Mouse (Mus musculus): ENCODE results near the gene Adcy1. TPM values are rescaled to one million over a fixed set of nuclear protein-coding genes. Genes with fewer than 3 reads are reported as not detected.

Adcy1 gene
- total RNA-seq, 2 experiments from 2014 or later: not detected

GRCm38 (mm10) chr11:7173664-7174063 is 110.4 kb downstream of the Adcy1 start:
- ATAC-seq (replicated peaks; ENCODE audit: poor library complexity, severe bottlenecking): no peak

DNA sequence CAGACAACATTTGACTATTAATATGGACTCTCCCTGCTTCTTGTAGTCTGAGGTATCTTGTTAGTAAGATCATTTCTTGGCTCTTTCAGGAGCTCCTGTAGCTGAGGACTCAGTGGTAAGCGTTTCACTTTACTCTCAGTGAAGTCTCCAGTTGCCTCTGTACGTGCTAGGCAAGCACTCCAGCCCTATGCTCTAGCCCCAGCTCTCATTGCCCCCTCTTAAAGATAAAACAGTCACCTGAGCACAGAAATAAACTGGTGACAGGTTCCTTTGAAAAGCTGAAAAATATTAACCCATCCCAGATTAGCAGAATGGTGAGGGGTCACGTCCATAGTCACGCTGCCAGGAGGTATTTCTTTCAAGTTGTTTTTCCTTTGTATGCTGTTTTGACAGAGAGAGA is 115.4 kb downstream of the Adcy1 start:
- ATAC-seq (replicated peaks; ENCODE audit: poor library complexity, severe bottlenecking): no peak

- ATAC-seq (replicated peaks; ENCODE audit: poor library complexity, severe bottlenecking): no peak
Measured at GRCm38 (mm10) chr11:7179276-7179675, 116.0 kb downstream of the Adcy1 start.

DNA sequence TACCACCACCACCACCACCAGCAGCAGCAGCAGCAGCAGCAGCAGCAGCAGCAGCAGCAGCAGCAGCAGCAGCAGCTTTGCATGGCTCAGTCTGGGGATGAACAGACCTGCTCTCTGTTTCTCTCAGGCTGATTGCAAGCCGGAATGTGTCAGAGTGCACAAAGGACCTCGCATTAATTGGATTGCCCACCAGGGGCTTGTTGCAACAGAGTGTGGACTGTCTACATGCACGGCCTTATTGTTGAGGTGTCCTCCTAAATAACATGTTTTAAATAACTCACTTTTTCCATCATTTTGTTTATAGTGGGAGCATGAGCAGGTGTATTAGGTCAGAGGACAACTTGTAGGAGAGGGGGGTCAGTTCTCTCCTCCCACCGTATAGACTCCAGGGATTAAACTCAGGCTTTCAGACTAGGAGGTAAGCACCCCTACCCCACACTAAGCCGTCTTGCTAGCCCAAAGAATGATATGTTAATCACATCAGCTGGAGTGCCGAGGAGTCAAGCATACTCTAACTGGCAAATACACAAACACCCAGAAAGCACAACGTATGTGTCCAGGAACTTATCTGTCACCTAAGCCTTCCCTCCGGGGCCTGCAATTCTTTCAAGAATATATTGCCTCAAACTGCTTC is 119.2 kb downstream of the Adcy1 start:
- no peak for ATAC-seq (replicated peaks; ENCODE audit: poor library complexity, severe bottlenecking)

- ATAC-seq (replicated peaks; ENCODE audit: poor library complexity, severe bottlenecking): no peak
Measured at GRCm38 (mm10) chr11:7184420-7184819, 121.1 kb downstream of the Adcy1 start.

GRCm38 (mm10) chr11:7187472-7187871 is 124.2 kb downstream of the Adcy1 start:
- no peak for ATAC-seq (replicated peaks; ENCODE audit: poor library complexity, severe bottlenecking)

- no peak for ATAC-seq (replicated peaks; ENCODE audit: poor library complexity, severe bottlenecking)
Measured at GRCm38 (mm10) chr11:7188469-7188868, 125.2 kb downstream of the Adcy1 start, which contains the start of gene Gm11985. TSS of gene Gm11985 (minus strand) at chr11:7188569.

DNA sequence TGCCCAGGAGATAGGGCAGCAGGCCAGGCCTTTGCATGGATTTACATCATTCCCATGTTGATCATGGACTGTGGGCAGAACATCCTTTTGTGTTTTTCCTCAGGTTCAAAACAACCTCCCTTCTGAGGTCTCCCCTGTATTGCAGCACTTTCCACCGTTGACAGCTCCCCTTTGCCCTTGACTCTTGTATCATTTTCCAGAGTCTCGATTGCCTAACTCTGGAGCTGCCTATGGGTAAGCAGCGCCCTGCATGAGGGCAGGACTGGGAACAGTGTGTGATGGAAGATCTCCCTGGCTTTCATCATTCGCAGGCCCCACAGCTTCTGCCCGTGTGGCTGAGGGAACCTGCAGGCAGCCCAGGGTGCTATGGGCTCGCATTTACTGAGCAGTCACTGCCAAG is 129.4 kb downstream of the Adcy1 start:
- ATAC-seq (replicated peaks; ENCODE audit: poor library complexity, severe bottlenecking): no peak

DNA sequence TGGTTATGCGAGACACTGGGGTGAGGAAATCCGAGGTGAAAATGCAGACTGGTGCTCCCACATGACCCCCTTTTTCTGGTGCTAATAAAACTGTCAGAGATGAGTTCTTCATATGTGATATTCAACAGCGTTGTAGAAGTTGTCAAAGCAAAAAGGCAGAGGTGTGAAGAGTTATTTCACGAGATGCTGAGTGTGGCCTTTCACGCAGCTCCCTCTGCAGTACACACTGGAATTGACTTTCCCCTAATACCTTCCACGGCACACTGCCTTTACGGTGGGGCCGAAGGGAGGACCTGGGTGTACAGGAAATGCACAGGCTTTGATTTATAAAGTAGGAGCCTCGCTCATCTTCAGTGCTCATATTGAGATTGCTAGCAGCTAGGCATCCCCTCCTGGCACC is 129.8 kb downstream of the Adcy1 start:
- ATAC-seq (replicated peaks; ENCODE audit: poor library complexity, severe bottlenecking): no peak

DNA sequence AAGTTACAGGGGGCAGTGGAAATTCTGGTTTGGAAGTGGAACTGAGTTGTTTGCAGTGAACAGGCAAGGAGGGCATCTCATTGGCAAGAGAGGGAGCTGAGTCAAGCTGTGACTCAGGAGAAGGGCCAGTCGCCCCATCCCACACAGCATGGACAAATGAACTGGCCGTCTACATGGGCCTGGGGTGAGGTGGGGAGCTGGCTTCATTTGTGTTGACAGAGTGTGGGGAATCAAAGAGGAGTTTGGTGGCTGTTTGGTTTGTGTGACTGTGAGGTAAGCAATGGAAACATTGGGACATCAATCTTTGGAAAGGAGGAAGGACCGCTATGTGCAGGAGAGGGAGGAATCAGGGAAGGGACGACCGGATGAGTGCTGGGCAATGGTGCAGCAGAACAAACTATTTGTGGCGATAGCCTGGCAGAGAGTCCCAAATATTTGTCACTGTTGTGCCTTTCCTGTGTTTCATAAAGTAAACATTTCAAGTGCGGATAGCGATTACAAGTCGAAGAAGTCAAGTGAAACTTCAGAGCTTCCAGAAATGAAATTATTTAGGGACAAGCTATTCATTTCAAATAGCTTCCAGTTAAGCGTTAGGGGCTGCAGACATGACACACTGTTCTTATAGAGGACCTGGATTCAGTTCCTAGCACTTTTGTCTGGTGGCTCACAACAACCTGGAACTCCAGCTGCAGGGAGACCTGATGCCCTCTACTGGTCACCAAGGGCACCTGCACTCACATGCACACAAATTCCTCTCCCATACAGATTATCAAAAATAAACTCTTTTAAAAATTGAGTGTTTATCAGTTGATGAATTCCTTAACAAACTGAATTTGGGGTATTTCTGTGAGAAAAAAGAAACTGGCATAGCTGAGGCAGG is 131.4 kb downstream of the Adcy1 start:
- ATAC-seq (replicated peaks; ENCODE audit: poor library complexity, severe bottlenecking): no peak

DNA sequence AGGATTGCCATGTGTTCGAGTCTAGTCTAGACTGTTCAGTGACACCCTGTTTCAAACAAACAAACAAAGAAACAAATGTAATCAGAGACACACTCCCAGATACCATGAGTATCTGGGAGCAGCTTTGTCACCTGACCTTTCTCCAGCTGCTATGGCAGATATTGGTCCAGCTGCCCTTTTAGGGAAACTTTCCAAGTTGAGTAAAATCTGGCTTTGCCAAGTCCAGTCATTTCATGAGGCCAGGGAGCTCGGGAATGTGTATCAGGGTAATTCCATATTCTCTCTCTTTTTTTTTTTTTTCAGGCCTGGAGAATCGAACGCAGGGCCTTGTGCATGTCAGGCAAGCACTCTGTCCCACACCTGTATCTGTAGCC is 132.0 kb downstream of the Adcy1 start:
- no peak for ATAC-seq (replicated peaks; ENCODE audit: poor library complexity, severe bottlenecking)

- no peak for ATAC-seq (replicated peaks; ENCODE audit: poor library complexity, severe bottlenecking)
Measured at GRCm38 (mm10) chr11:7197491-7197941, 134.2 kb downstream of the Adcy1 start, which contains the start of gene Igfbp1. TSS of gene Igfbp1 (plus strand) at chr11:7197782.

- ATAC-seq (replicated peaks; ENCODE audit: poor library complexity, severe bottlenecking): no peak
Measured at GRCm38 (mm10) chr11:7198006-7198405, 134.7 kb downstream of the Adcy1 start.

GRCm38 (mm10) chr11:7198481-7199256 is 135.4 kb downstream of the Adcy1 start:
- ATAC-seq (replicated peaks; ENCODE audit: poor library complexity, severe bottlenecking): no peak

DNA sequence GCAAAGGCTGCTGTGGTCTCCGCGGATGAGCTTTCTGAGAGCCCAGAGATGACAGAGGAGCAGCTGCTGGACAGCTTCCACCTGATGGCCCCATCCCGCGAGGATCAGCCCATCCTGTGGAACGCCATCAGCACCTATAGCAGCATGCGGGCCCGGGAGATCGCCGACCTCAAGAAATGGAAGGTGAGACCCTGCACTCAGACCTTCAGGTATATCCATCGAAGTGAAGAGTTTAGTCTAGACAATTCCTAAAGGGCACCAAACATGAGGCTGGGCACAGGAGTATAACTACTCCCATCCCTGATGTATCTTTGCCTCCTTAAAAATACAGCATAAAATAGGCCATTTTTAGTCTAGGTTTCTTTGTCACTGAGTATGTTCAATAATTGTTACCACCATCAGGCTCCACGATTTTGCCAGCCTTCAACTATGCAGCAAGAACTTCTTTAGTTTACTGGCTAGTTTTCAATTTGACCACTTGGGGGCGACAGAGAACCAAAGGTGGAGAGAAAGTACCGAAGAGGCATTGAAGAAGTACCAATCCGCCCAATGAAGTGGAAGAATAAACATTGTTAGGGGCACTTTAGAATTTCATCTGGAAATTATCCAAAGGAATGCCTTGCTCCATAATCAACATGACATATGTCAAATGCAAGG is 136.6 kb downstream of the Adcy1 start:
- ATAC-seq (replicated peaks; ENCODE audit: poor library complexity, severe bottlenecking): peak; percentile 37; the same call in 1 of the 2 replicates

- ATAC-seq (replicated peaks; ENCODE audit: poor library complexity, severe bottlenecking): no peak
Measured at GRCm38 (mm10) chr11:7200393-7200783, 137.1 kb downstream of the Adcy1 start.

DNA sequence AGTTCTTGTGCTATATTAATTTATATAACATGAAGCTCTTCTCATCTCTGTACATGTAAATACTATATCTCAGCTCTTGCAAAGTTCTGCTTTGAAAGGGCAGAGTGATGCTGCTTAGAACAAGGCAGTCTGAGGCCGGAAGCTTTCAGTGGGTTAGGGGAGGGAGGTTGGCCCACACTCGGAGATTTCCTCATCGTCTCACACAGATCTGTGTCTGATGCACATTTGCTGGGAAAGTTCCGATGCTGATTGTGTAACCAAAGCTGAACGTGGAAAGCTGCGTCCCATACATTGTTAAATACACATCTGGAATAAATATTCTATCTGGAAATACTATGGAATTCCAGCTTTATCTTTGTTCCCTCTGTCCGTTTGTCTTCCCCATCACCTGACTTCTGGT is 138.9 kb downstream of the Adcy1 start:
- ATAC-seq (replicated peaks; ENCODE audit: poor library complexity, severe bottlenecking): no peak

GRCm38 (mm10) chr11:7203846-7204245 is 140.6 kb downstream of the Adcy1 start:
- ATAC-seq (replicated peaks; ENCODE audit: poor library complexity, severe bottlenecking): no peak

- peak; percentile 74 for ATAC-seq (replicated peaks; ENCODE audit: poor library complexity, severe bottlenecking)
Measured at GRCm38 (mm10) chr11:7210343-7210742, 147.1 kb downstream of the Adcy1 start.

DNA sequence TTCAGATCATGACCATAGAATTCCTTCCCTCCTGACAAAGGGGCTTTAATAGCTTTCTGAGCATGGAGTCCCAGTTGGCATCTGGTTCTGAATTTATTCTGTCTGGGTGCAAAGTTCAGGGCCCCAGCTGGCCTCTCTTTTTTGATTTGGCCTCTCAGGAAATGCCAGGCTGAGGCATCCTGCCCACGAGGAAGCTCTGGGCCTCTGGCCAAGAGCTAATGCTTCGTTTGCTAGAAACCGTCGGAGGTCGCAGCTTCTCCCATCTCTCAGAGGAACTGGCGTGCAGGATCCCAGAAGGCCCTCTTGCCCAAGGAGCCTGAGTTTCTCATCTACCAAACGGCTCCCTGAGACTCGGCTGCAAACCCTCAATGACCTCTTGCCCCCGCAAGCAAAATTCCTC is 147.9 kb downstream of the Adcy1 start:
- no peak for ATAC-seq (replicated peaks; ENCODE audit: poor library complexity, severe bottlenecking)

Measured in granulocyte monocyte progenitor cell, adult 5-6 weeks (primary cell).